Mouse (Mus musculus) lung, postnatal 0 days (tissue): ENCODE data around the gene Rbm34.

Experiments
- CTCF ChIP-seq: IDR thresholded peaks from 2 replicates; pipeline ENCODE4 v1.5.1; 2016; ENCODE audit warnings: antibody characterized with exemption, mild to moderate bottlenecking
- EP300 ChIP-seq: IDR thresholded peaks from 2 replicates; pipeline ENCODE4 v1.6.1; 2016; ENCODE audit warnings: antibody characterized with exemption, mild to moderate bottlenecking, control low read depth

GRCm38 (mm10) chr8:126918356-126918755 lies 52.5 kb downstream of the Rbm34 start:
- TF ChIP-seq CTCF (no peak), EP300 (no peak)
